Mouse (Mus musculus) bone marrow, adult 2 months (tissue): ENCODE data around the gene Pnldc1.

Experiments used
- CTCF ChIP-seq: fragments of 200-500 bp; IDR thresholded peaks from 2 replicates; pipeline ENCODE4 v1.5.1; 2011; ENCODE audit warnings: low read length, control low read depth; ENCODE audit not compliant: control insufficient read depth, insufficient read depth
- POLR2A ChIP-seq: fragments of 200-500 bp; IDR thresholded peaks from 2 replicates; pipeline ENCODE4 v1.6.1; 2011; ENCODE audit warnings: low read depth, mild to moderate bottlenecking, control low read depth, low read length, borderline replicate concordance; ENCODE audit not compliant: control insufficient read depth

DNA sequence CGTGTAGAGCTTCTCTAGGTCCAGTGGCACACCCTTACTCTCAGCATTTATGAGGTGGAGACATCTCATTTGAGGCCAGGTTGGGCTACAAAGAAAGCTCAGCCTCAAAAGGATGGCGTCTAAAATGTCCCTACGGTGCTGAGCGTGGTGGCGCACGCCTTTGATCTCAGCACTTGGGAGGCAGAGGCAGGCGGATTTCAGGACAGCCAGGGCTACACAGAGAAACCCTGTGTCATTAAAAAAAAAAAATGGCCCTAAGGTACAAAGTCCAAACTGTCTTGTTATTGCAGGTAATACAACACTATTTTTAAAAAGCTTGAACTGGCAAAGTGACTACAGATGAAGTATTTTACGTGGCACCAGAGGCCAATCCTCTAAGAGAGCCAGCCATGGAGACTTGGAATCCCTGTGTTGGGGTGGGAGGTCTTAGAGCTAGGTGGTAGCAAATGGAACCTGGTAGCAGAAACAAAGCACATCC, 15.7 kb upstream of the Pnldc1 start:
- TF ChIP-seq CTCF (no peak), POLR2A (no peak)
